Mouse (Mus musculus) midbrain, embryonic 16.5 days (tissue): Measurements from ENCODE around the gene Ap1g1. TPM values are rescaled to one million over a fixed set of nuclear protein-coding genes. Genes with fewer than 3 reads are reported as not detected.

Experiments
- ATAC-seq: fragments of 200-750 bp; cut with Nextera tagmentation; 2 replicates; pipeline ENCODE4 v1.8.0; 2017; ENCODE audit warnings: moderate TSS enrichment
- H3K27ac ChIP-seq: fragments of 300-500 bp; sonication (generic); 2 replicates; pipeline ENCODE4 v1.5.1; 2014; ENCODE audit warnings: mild to moderate bottlenecking, low read length, mixed read lengths
- H3K27me3 ChIP-seq: fragments of 300-500 bp; sonication (generic); 2 replicates; pipeline ENCODE4 v1.6.1; 2014; ENCODE audit warnings: low read depth, low read length, mixed read lengths; ENCODE audit not compliant: control insufficient read depth, insufficient read depth
- H3K36me3 ChIP-seq: fragments of 300-500 bp; sonication (generic); 2 replicates; pipeline ENCODE4 v1.6.1; 2014; ENCODE audit warnings: mild to moderate bottlenecking, low read length, moderate library complexity, mixed read lengths; ENCODE audit not compliant: control insufficient read depth, insufficient read depth
- H3K4me1 ChIP-seq: fragments of 300-500 bp; sonication (generic); 2 replicates; pipeline ENCODE4 v1.6.1; 2014; ENCODE audit warnings: mild to moderate bottlenecking, low read length, mixed read lengths; ENCODE audit not compliant: control insufficient read depth, insufficient read depth
- H3K4me2 ChIP-seq: fragments of 300-500 bp; sonication (generic); 2 replicates; pipeline ENCODE4 v1.6.1; 2014; ENCODE audit warnings: mild to moderate bottlenecking, low read length, mixed read lengths
- H3K4me3 ChIP-seq: fragments of 300-500 bp; sonication (generic); 2 replicates; pipeline ENCODE4 v1.5.1; 2014; ENCODE audit warnings: low read depth, mild to moderate bottlenecking, low read length, moderate library complexity, mixed read lengths
- H3K9ac ChIP-seq: fragments of 300-500 bp; sonication (generic); 2 replicates; pipeline ENCODE4 v1.6.1; 2014; ENCODE audit warnings: low read depth, low read length, mixed read lengths
- H3K9me3 ChIP-seq: fragments of 300-500 bp; sonication (generic); replicated peaks from 2 replicates; pipeline ENCODE4 v1.6.1; 2014; ENCODE audit warnings: mild to moderate bottlenecking, low read length, mixed read lengths; ENCODE audit not compliant: control insufficient read depth, poor library complexity, severe bottlenecking
- WGBS: fragments of 180-500 bp; shearing (Covaris S2); extraction: QIAGEN DNeasy Blood & Tissue Kit; methylation state at CpG from one replicate; pipeline ENCODE4 v1.1.7; 2014; 5-methylcytosine and 5-hydroxymethylcytosine counted together
- polyA plus RNA-seq: library from polyadenylated mRNA; unstranded; fragments of >200 nt; fragmentation: Nextera tagmentation; extraction: Ambion mirVana; gene quantifications from 2 replicates; pipeline ENCODE4 v1.2.1, GENCODE M21; 2015

The Ap1g1 gene
- polyA plus RNA-seq, 1 experiment from 2014 or later = 53.0 TPM

- Histone ChIP-seq H3K4me2 (no peak overlapping the region), H3K27me3 (no peaks in the 10 kb centered on the region), H3K9me3 (no peaks in the 10 kb centered on the region), H3K9ac (no peak overlapping the region), H3K4me3 (no peak overlapping the region), H3K36me3 (no peaks in the 10 kb centered on the region), H3K27ac (no peak overlapping the region), H3K4me1 (no peaks in the 10 kb centered on the region)
- 93% methylated on average over 2 of the region's 2 CpGs for WGBS
- no peak for ATAC-seq
Measured at GRCm38 (mm10) chr8:109823561-109823960, 45.2 kb downstream of the Ap1g1 start.

DNA sequence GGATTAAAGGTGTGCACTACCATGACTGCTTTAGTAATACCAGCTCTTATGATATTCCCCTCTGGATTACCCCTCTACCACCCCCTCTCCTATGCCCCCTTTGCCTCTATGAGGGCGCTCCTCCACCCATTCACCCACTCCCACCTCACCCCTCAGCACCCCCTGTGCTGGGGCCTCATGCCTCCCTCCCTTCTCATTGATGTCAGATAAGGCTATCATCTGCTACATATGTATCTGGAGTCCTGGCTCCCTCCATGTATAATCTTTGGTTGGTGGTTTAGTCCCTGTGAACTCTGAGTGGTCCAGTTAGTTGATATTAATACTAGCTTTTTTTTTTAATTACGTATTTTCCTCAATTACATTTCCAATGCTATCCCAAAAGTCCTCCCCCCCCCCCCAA is 61.5 kb downstream of the Ap1g1 start:
- ATAC-seq = no peak
- WGBS = 95% methylated on average over 2 of the region's 2 CpGs
- no peaks in the 10 kb centered on the region for H3K9me3 ChIP-seq
- no peak overlapping the region for H3K9ac ChIP-seq
- H3K4me3 ChIP-seq = no peak overlapping the region
- H3K4me1 ChIP-seq = no peaks in the 10 kb centered on the region
- no peak overlapping the region for H3K4me2 ChIP-seq
- H3K36me3 ChIP-seq = peaks cover 3% of the 10 kb centered on the region
- H3K27ac ChIP-seq = no peak overlapping the region
- H3K27me3 ChIP-seq = no peaks in the 10 kb centered on the region

- H3K27me3 ChIP-seq = no peaks in the 10 kb centered on the region
- H3K4me2 ChIP-seq = no peak overlapping the region
- ATAC-seq = no peak
- no peaks in the 10 kb centered on the region for H3K9me3 ChIP-seq
- peaks cover 4% of the 10 kb centered on the region; the same call in 1 of the 2 replicates for H3K36me3 ChIP-seq
- no peak overlapping the region for H3K27ac ChIP-seq
- WGBS = 95% methylated on average over 1 of the region's 1 CpGs
- no peaks in the 10 kb centered on the region for H3K4me1 ChIP-seq
- no peak overlapping the region for H3K4me3 ChIP-seq
- H3K9ac ChIP-seq = no peak overlapping the region
Measured at GRCm38 (mm10) chr8:109842468-109842867, 64.1 kb downstream of the Ap1g1 start.

GRCm38 (mm10) chr8:109847866-109848265 is 69.5 kb downstream of the Ap1g1 start:
- no peaks in the 10 kb centered on the region for H3K4me1 ChIP-seq
- no peak overlapping the region for H3K4me3 ChIP-seq
- H3K9ac ChIP-seq = no peak overlapping the region
- no peaks in the 10 kb centered on the region for H3K9me3 ChIP-seq
- no peaks in the 10 kb centered on the region for H3K27me3 ChIP-seq
- H3K36me3 ChIP-seq = peaks cover 22% of the 10 kb centered on the region
- WGBS = 89% methylated on average over 2 of the region's 2 CpGs
- ATAC-seq = no peak
- no peak overlapping the region for H3K27ac ChIP-seq
- no peak overlapping the region for H3K4me2 ChIP-seq

GRCm38 (mm10) chr8:109848981-109849380 is 70.6 kb downstream of the Ap1g1 start:
- no peak for ATAC-seq
- Histone ChIP-seq H3K9ac (no peak overlapping the region), H3K4me2 (no peak overlapping the region), H3K36me3 (peaks cover 28% of the 10 kb centered on the region), H3K27me3 (no peaks in the 10 kb centered on the region), H3K4me3 (no peak overlapping the region), H3K4me1 (no peaks in the 10 kb centered on the region), H3K9me3 (no peaks in the 10 kb centered on the region), H3K27ac (no peak overlapping the region)
- 90% methylated on average over 3 of the region's 3 CpGs for WGBS

GRCm38 (mm10) chr8:109853423-109853822 is 75.1 kb downstream of the Ap1g1 start:
- Histone ChIP-seq H3K27me3 (no peaks in the 10 kb centered on the region), H3K27ac (no peak overlapping the region), H3K36me3 (peaks cover 36% of the 10 kb centered on the region), H3K9me3 (no peaks in the 10 kb centered on the region), H3K4me1 (no peaks in the 10 kb centered on the region), H3K9ac (no peak overlapping the region), H3K4me3 (no peak overlapping the region), H3K4me2 (no peak overlapping the region)
- ATAC-seq = no peak
- 45% methylated on average over 6 of the region's 6 CpGs for WGBS

DNA sequence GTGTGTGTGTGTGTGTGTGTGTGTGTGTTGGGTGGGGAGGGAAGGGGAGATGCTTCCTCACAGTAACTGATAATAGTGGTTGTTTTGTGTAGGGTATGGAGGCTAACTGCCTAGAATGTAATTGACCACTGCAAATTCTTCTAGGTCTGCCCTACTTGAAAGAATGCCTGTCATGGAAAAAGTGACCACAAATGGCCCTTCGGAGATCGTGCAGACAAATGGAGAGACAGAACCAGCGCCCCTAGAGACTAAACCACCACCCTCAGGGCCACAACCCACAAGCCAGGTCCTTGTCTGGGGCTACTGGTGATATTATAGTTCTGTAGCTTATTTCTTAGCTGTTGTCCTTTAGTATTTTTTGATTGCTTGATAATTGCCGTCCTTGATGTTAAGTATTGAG is 76.2 kb downstream of the Ap1g1 start:
- 93% methylated on average over 4 of the region's 4 CpGs for WGBS
- no peak overlapping the region for H3K4me3 ChIP-seq
- H3K36me3 ChIP-seq = peaks cover 37% of the 10 kb centered on the region
- H3K4me1 ChIP-seq = no peaks in the 10 kb centered on the region
- no peaks in the 10 kb centered on the region for H3K9me3 ChIP-seq
- H3K4me2 ChIP-seq = no peak overlapping the region
- H3K27me3 ChIP-seq = no peaks in the 10 kb centered on the region
- no peak overlapping the region for H3K9ac ChIP-seq
- ATAC-seq = no peak
- no peak overlapping the region for H3K27ac ChIP-seq

DNA sequence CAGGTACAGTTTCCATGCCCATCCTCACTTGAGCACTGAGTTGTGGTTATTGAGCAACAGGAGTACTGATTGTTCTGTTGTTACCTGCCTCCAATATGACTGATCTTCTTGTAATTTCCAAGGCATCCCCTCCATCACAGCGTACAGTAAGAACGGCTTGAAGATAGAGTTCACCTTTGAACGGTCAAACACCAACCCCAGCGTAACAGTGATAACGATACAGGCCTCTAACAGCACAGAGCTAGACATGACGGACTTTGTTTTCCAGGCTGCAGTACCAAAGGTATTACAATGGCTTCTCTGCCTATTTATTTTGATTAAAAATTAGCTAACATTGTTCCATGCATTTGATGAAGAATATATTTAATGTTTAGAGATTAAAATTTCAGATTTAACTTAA is 77.1 kb downstream of the Ap1g1 start:
- H3K27me3 ChIP-seq = no peaks in the 10 kb centered on the region
- peaks cover 38% of the 10 kb centered on the region for H3K36me3 ChIP-seq

GRCm38 (mm10) chr8:109863398-109863797 is 85.0 kb downstream of the Ap1g1 start:
- Histone ChIP-seq H3K9me3 (no peaks in the 10 kb centered on the region), H3K4me3 (no peak overlapping the region), H3K27ac (no peak overlapping the region), H3K9ac (no peak overlapping the region), H3K36me3 (peaks cover 32% of the 10 kb centered on the region), H3K4me2 (no peak overlapping the region), H3K27me3 (no peaks in the 10 kb centered on the region), H3K4me1 (peaks cover 2% of the 10 kb centered on the region; the same call in 1 of the 2 replicates)
- ATAC-seq = no peak
- 86% methylated on average over 2 of the region's 2 CpGs for WGBS

More for the DNA sequence above, 77.1 kb downstream of the Ap1g1 start:
- Histone ChIP-seq H3K9ac (no peak overlapping the region), H3K27ac (no peak overlapping the region), H3K4me2 (no peak overlapping the region), H3K4me3 (no peak overlapping the region), H3K9me3 (no peaks in the 10 kb centered on the region), H3K4me1 (no peaks in the 10 kb centered on the region)
- ATAC-seq = no peak
- WGBS = 99% methylated on average over 6 of the region's 6 CpGs
